Mouse (Mus musculus): ENCODE data around the gene Prn. TPM values are rescaled to one million over a fixed set of nuclear protein-coding genes. Genes with fewer than 3 reads are reported as not detected.

The Prn gene
- polyA plus RNA-seq, 1 experiment, result not detected

DNA sequence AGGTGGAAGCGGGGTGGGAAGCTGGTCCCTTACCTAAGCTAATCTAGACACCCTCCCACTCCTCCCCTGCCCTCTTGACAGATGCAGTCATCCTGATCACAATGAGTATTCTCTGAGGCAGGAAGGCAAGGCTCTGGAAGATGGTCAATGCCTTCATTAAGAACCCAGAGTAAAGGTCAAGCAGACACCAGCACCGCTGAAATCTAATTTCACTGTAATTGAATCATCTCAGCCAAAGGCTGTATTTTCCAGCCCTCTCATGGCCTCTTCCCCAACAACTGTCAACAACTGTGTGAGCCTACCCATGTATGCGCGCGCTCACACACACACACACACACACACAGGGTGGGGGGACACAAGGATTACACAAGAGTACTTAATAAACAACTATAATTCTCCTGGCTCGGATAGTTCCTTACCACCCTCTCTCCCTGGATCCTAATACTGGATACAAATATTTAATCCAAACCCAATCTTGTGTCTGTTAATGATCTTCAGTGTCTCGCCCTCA lies 1.4 kb upstream of the Prn start:
- 92% methylated on average over 7 of the region's 7 CpGs for WGBS
- H3K4me3 ChIP-seq (replicated peaks; ENCODE audit: control insufficient read depth, low read depth, low read length), result no peak overlapping the region
- peaks cover 4% of the 10 kb centered on the region; the same call in 1 of the 2 replicates for H3K4me1 ChIP-seq (ENCODE audit: control insufficient read depth, insufficient read depth, low read length)
- no peak overlapping the region for H3K27ac ChIP-seq (ENCODE audit: control insufficient read depth, insufficient read depth, low read depth, low read length, poor library complexity)
- TF ChIP-seq CTCF (IDR thresholded peaks at IDR 0.05; ENCODE audit: control insufficient read depth, insufficient read depth, low read length) (no peak), POLR2A (IDR thresholded peaks at IDR 0.05; ENCODE audit: borderline replicate concordance, control insufficient read depth, low read depth, low read length) (no peak)

DNA sequence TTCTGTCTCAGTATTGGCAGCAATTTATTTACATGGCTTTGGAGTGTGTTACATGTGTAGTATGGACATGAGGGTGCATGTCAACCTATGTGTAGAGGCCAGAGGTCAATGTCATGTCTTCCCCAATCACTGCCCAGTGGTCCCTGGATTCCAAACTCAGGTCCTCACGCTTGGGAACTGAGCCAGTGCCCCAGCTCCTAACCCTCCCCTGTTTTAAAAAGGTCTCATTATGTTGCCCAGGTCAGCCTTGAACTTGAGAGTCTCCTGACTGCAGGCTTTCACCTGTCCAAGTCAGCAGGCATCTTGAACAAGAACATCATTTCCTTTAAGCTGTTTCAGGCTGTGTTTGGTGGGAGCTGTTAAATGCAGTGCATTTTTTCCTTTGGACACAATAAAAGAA lies 851 bp upstream of the Prn start:
- Histone ChIP-seq H3K4me1 (ENCODE audit: control insufficient read depth, insufficient read depth, low read length) (peaks cover 4% of the 10 kb centered on the region; the same call in 1 of the 2 replicates), H3K4me3 (replicated peaks; ENCODE audit: control insufficient read depth, low read depth, low read length) (no peak overlapping the region), H3K27ac (ENCODE audit: control insufficient read depth, insufficient read depth, low read depth, low read length, poor library complexity) (no peak overlapping the region)
- no peak for TF ChIP-seq CTCF (IDR thresholded peaks at IDR 0.05; ENCODE audit: control insufficient read depth, insufficient read depth, low read length)
- TF ChIP-seq POLR2A (IDR thresholded peaks at IDR 0.05; ENCODE audit: borderline replicate concordance, control insufficient read depth, low read depth, low read length), result no peak
- WGBS, result 100% methylated on average over 1 of the region's 1 CpGs

DNA sequence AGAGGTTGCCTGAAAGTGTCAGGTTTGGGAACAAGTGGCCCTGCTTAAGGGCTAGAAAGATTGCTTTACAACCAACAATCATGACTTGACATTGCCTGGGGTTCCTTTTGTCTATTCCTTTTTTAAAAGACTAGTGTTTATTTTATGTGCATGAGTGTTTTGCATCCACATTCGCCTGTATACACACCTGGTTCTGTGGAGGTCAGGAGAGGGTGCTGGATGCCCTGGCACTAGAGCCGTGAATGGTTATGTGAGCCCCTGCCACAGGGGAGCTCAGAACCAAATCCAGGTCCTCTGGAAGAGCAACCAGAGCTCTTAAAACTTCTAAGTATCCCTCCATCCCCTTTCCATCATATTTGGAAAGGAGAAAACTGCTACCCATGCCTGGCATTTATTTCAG lies 1.1 kb downstream of the Prn start:
- 81% methylated on average over 2 of the region's 2 CpGs for WGBS
- no peak overlapping the region for H3K27ac ChIP-seq (ENCODE audit: control insufficient read depth, insufficient read depth, low read depth, low read length, poor library complexity)
- H3K4me3 ChIP-seq (replicated peaks; ENCODE audit: control insufficient read depth, low read depth, low read length), result peak overlapping the region; percentile 68
- TF ChIP-seq CTCF (IDR thresholded peaks at IDR 0.05; ENCODE audit: control insufficient read depth, insufficient read depth, low read length) (no peak), POLR2A (IDR thresholded peaks at IDR 0.05; ENCODE audit: borderline replicate concordance, control insufficient read depth, low read depth, low read length) (no peak)
- H3K4me1 ChIP-seq (ENCODE audit: control insufficient read depth, insufficient read depth, low read length), result no peaks in the 10 kb centered on the region; the same call in 1 of the 2 replicates

DNA sequence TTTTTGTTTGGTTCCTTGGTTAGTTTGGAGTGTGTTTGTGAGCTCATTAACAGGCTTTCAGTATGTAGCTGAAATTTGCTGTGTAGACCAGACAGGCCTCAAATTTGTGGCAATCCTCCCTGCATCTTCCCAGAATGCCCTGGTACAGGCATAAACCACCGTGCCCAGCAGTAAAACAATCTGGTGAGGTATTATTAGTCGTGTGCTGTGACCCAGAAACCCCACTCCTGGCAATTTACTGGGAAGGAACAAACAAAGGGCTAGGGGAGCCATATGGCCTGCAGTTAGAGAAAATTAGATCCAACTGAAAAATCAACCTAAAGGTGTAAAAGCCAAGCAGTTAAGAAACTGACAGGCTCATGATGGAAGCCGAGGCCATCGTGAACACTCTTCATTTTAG lies 1.6 kb downstream of the Prn start:
- H3K27ac ChIP-seq (ENCODE audit: control insufficient read depth, insufficient read depth, low read depth, low read length, poor library complexity), result no peak overlapping the region

DNA sequence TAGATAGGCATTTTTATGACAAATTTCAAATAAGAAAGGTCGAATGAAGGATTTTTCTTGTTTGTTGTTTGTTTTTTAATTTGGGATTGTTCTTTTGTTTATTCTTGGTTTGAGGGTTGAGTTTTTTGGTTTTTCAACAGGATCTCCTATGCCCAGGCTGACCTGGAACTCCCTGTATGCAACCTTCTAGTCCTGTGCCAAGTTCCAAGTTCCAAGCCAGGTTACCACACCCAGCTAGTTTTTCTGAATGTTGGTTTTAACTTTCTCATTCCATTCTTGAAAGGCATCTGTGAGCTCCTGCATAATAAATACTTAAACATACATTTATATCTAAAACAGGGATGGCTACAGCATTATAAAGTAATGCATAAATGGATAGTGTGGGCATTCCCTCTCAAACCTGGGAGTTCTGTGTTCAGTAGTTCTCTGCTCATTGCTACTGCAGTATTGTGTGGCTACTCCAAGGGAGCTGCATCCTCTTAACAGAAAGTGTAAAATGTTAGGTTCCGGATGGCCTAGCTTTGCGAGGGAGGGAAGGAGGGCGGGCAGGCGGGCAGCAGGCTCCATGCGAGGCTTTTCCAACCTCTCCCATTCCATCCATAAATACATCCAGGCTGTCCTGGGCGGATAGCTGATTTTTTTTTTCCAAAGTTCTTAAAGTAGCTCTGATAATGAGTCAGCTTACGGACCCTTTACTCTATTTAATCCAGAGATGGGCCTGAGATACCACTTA lies 2.9 kb downstream of the Prn start:
- 91% methylated on average over 8 of the region's 8 CpGs for WGBS
- Histone ChIP-seq H3K4me1 (ENCODE audit: control insufficient read depth, insufficient read depth, low read length) (no peaks in the 10 kb centered on the region), H3K27ac (ENCODE audit: control insufficient read depth, insufficient read depth, low read depth, low read length, poor library complexity) (no peak overlapping the region), H3K4me3 (replicated peaks; ENCODE audit: control insufficient read depth, low read depth, low read length) (no peak overlapping the region)
- TF ChIP-seq POLR2A (IDR thresholded peaks at IDR 0.05; ENCODE audit: borderline replicate concordance, control insufficient read depth, low read depth, low read length) (no peak), CTCF (IDR thresholded peaks at IDR 0.05; ENCODE audit: control insufficient read depth, insufficient read depth, low read length) (no peak)

More for the DNA sequence above, 1.6 kb downstream of the Prn start:
- WGBS, result 85% methylated on average over 4 of the region's 4 CpGs
- H3K4me3 ChIP-seq (replicated peaks; ENCODE audit: control insufficient read depth, low read depth, low read length), result peak overlapping the region; percentile 21
- no peaks in the 10 kb centered on the region; the same call in 1 of the 2 replicates for H3K4me1 ChIP-seq (ENCODE audit: control insufficient read depth, insufficient read depth, low read length)
- TF ChIP-seq CTCF (IDR thresholded peaks at IDR 0.05; ENCODE audit: control insufficient read depth, insufficient read depth, low read length), result no peak
- TF ChIP-seq POLR2A (IDR thresholded peaks at IDR 0.05; ENCODE audit: borderline replicate concordance, control insufficient read depth, low read depth, low read length), result no peak

DNA sequence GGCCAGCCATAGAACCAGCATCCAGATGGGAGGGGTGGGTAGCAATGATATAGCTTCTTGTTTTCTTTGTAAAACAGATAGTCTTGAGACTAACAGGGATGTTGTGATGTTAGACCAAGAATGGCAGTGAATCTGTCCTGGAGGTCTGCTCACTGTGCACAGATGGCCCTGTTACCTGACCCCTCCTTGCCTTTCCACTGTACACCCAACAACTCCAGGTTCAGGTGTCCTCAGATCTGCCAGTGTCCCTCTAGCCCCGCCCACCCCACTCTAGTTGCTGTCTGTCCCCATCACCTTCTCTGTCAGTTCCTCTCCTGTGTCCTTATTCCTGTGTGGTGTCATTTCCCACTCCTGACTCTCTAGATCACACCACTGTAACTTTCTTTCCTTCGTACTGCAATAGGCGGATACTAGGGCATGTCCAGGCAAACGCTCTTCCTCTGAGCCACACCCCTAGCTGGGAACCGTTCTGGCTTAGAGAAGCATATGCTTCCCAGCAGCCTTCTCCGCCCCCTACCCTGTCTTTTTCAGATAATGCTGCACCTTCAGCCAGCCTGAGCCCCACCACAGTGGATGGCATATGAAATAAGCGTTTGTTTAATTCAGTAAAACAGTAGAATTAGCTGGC lies 22.6 kb downstream of the Prn start:
- no peak overlapping the region for H3K27ac ChIP-seq (ENCODE audit: control insufficient read depth, insufficient read depth, low read depth, low read length, poor library complexity)
- no peak for TF ChIP-seq POLR2A (IDR thresholded peaks at IDR 0.05; ENCODE audit: borderline replicate concordance, control insufficient read depth, low read depth, low read length)
- no peak for TF ChIP-seq CTCF (IDR thresholded peaks at IDR 0.05; ENCODE audit: control insufficient read depth, insufficient read depth, low read length)
- no peaks in the 10 kb centered on the region for H3K4me1 ChIP-seq (ENCODE audit: control insufficient read depth, insufficient read depth, low read length)
- H3K4me3 ChIP-seq (replicated peaks; ENCODE audit: control insufficient read depth, low read depth, low read length), result no peak overlapping the region
- WGBS, result 69% methylated on average over 7 of the region's 7 CpGs

DNA sequence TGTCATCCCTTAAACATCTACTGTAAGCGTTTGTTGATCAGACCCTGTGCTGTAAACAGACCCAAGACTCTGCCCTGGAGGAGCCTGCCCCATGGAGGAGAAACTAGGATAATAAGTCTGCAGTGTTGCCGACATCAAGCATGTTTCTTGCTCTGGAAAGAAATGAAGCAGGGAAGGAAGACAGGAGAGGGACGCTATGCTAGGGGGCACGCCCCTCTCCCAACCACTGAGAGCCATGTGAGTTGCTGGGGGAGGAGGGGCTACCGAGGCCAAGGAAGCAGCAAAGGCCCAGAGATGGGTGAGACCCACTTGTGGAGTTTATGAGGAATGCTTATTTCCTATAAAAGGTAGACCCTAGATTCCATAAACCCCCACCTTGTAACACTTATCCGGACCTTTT lies 23.3 kb downstream of the Prn start:
- 76% methylated on average over 6 of the region's 6 CpGs for WGBS
- TF ChIP-seq CTCF (IDR thresholded peaks at IDR 0.05; ENCODE audit: control insufficient read depth, insufficient read depth, low read length), result no peak
- TF ChIP-seq POLR2A (IDR thresholded peaks at IDR 0.05; ENCODE audit: borderline replicate concordance, control insufficient read depth, low read depth, low read length), result no peak
- Histone ChIP-seq H3K4me1 (ENCODE audit: control insufficient read depth, insufficient read depth, low read length) (no peaks in the 10 kb centered on the region), H3K27ac (ENCODE audit: control insufficient read depth, insufficient read depth, low read depth, low read length, poor library complexity) (no peak overlapping the region), H3K4me3 (replicated peaks; ENCODE audit: control insufficient read depth, low read depth, low read length) (no peak overlapping the region)

DNA sequence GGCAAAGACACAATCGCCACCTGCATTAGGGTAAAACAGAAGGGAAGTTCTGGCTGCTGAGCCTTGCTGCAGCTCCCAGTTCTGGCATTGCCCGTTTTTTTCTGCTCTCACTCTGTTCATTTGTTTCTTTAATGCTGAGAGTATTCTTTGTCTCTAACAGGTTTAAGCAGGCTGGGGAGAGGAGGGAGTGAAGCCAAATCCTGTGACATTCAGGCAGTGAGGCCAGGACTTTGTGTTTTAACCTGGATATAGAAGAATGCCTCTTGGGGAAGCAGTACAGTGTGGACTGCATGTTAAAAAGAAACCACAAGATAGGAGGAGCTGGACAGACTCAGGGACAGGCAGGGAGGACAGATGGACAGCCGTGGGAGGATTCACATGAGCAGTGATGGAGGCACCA lies 23.8 kb downstream of the Prn start:
- 55% methylated on average over 3 of the region's 3 CpGs for WGBS
- Histone ChIP-seq H3K27ac (ENCODE audit: control insufficient read depth, insufficient read depth, low read depth, low read length, poor library complexity) (no peak overlapping the region), H3K4me3 (replicated peaks; ENCODE audit: control insufficient read depth, low read depth, low read length) (no peak overlapping the region), H3K4me1 (ENCODE audit: control insufficient read depth, insufficient read depth, low read length) (no peaks in the 10 kb centered on the region)
- TF ChIP-seq CTCF (IDR thresholded peaks at IDR 0.05; ENCODE audit: control insufficient read depth, insufficient read depth, low read length) (no peak), POLR2A (IDR thresholded peaks at IDR 0.05; ENCODE audit: borderline replicate concordance, control insufficient read depth, low read depth, low read length) (no peak)
